Mouse (Mus musculus) cerebellum, adult 2 months (tissue): ENCODE measurements around the gene Sacm1l.

Experiments
- CTCF ChIP-seq: fragments of 200-500 bp; IDR thresholded peaks from 2 replicates; pipeline ENCODE4 v1.5.1; 2011; ENCODE audit warnings: low read depth, mild to moderate bottlenecking, control low read depth, low read length, moderate library complexity, borderline replicate concordance; ENCODE audit not compliant: insufficient read depth
- POLR2A ChIP-seq: fragments of 200-500 bp; IDR thresholded peaks from 2 replicates; pipeline ENCODE4 v1.6.1; 2011; ENCODE audit warnings: low read length, control low read depth, borderline replicate concordance; ENCODE audit not compliant: insufficient read depth

DNA sequence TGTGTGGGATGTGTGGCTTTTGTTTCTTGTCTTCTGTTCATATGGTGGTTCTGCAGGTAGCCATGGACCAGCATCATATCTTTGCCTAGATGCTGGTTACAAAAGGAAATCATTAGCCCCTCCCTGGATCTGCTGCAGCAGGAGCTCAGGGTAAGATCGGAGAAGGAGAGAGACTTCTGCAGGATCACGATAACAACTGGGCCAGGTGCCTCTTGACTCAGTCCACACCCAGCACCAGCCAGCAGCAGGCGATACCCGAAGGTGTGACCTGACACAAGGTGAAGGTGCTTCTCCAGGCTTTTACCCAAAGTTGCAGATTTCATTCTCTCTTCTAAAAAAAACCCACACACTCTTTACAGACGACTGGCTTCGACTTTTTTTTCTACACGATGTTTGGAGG lies 48.4 kb upstream of the Sacm1l start:
- TF ChIP-seq CTCF (no peak), POLR2A (no peak)
